Mouse (Mus musculus) inflammation-experienced regulatory T-cells, adult 16 weeks (primary cell): Measurements from ENCODE around the gene Cdk16. TPM values are rescaled to one million over a fixed set of nuclear protein-coding genes. Genes with fewer than 3 reads are reported as not detected.

ENCODE experiments used
- polyA plus RNA-seq: library from polyadenylated mRNA; unstranded; fragments of 100-300 nt; shearing (Covaris generic); gene quantifications from one replicate; pipeline ENCODE4 v1.2.1, GENCODE M21; 2017

Gene Cdk16
- polyA plus RNA-seq, result 12.5 TPM

GRCm38 (mm10) chrX:20687519-20688067 lies at the start of gene Cdk16:
Cdk16 (plus strand) TSS chrX:20687954.

GRCm38 (mm10) chrX:20658026-20658652 lies 29.6 kb upstream of the Cdk16 start, which contains the start of gene Uba1:
Uba1 (plus strand) TSS chrX:20658326.

GRCm38 (mm10) chrX:20703741-20704290 lies 16.1 kb downstream of the Cdk16 start, which contains the start of gene Usp11:
Usp11 (plus strand) TSS chrX:20703906.

Other genes starting within 250 kb of the Cdk16 start
- not detected for gene Rgn, start 138.2 kb upstream of the Cdk16 start, polyA plus RNA-seq
- gene Rbm10, start 70.5 kb upstream of the Cdk16 start, polyA plus RNA-seq, result 79.3 TPM
- 178 TPM for gene Ndufb11, start 70.3 kb upstream of the Cdk16 start, polyA plus RNA-seq
- gene Uba1, start 29.6 kb upstream of the Cdk16 start, polyA plus RNA-seq, result 281 TPM
- 29.4 TPM for gene Usp11, start 16.0 kb downstream of the Cdk16 start, polyA plus RNA-seq
- gene Araf, start 109.9 kb downstream of the Cdk16 start, polyA plus RNA-seq, result 205 TPM
- gene Timp1, start 182.2 kb downstream of the Cdk16 start, polyA plus RNA-seq, result not detected
- 0.50 TPM for gene Syn1, start 233.1 kb downstream of the Cdk16 start, polyA plus RNA-seq
- 12.3 TPM for gene Cfp, start 243.6 kb downstream of the Cdk16 start, polyA plus RNA-seq